Comparison of ENCODE assay signal across 9 mouse cellular contexts in the genomic region with DNA sequence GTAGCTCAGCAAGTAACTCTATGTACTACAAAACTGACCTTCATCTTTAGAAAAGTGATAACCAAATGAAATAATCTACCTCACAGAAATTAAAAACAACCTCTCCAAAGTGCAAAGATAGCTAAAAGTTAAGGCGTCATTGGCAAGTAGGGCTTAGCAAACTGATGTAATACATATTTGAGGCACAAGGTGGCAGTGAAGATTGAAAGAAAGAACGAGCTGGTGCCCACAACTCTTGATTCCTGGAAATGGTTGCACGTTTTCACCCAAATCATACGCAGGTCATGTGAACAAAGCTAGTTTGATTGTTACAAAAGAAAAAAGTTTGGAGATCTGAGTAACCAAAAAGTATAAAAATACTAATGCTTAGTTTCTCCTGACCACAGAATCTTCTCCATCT.
DNase-seq lines count a peak whose midpoint lies in the region; ATAC-seq and TF ChIP-seq lines count a peak whose summit lies in the region.
"Had no signal": no experiment of that assay in that cellular context is flagged by ENCODE, and none has a peak within 500 bp of the region (broad histone marks: within the 10 kb centered on the region; RNA-seq: fewer than 3 reads in every experiment).

No protein-coding gene starts in this region.

- 0 out of 2 replicates have a peak, but pooled peaks have one; percentile 42 for ATAC-seq in forebrain, embryonic 15.5 days (replicated peaks)
- no peak for ATAC-seq in forebrain, embryonic 12.5 days (ENCODE audit: low FRiP score)
- ATAC-seq in midbrain, embryonic 11.5 days (ENCODE audit: low FRiP score) = no peak
- ATAC-seq in midbrain, embryonic 13.5 days = no peak
- peak; percentile 78 for ATAC-seq in erythroid progenitor cell, adult 5-6 weeks (replicated peaks; ENCODE audit: low FRiP score, poor library complexity, severe bottlenecking)
- no peak; the same call in 1 of the 2 replicates for ATAC-seq in lung, postnatal 0 days

- H3K4me2 ChIP-seq in forebrain, embryonic 15.5 days (replicated peaks) = no peak overlapping the region
- no peak overlapping the region for H3K4me2 ChIP-seq in forebrain, embryonic 12.5 days
- H3K4me2 ChIP-seq in midbrain, embryonic 11.5 days = no peak overlapping the region
- H3K4me2 ChIP-seq in midbrain, embryonic 13.5 days (replicated peaks) = no peak overlapping the region
- H3K4me2 ChIP-seq in lung, postnatal 0 days (replicated peaks; ENCODE audit: low read depth, low read length) = no peak overlapping the region
- H3K4me2 ChIP-seq: neural tube, embryonic 13.5 days had no signal

- no peak overlapping the region for H3K9ac ChIP-seq in forebrain, embryonic 15.5 days (replicated peaks)
- no peak overlapping the region for H3K9ac ChIP-seq in forebrain, embryonic 12.5 days
- no peak overlapping the region for H3K9ac ChIP-seq in midbrain, embryonic 11.5 days (ENCODE audit: low read length)
- H3K9ac ChIP-seq in midbrain, embryonic 13.5 days (replicated peaks) = no peak overlapping the region
- no peak overlapping the region for H3K9ac ChIP-seq in lung, postnatal 0 days (replicated peaks; ENCODE audit: low read depth)
- H3K9ac ChIP-seq: neural tube, embryonic 13.5 days had no signal

- H3K4me1 ChIP-seq in forebrain, embryonic 15.5 days = peaks cover 17% of the 10 kb centered on the region
- H3K4me1 ChIP-seq in forebrain, embryonic 12.5 days = peaks cover 10% of the 10 kb centered on the region
- H3K4me1 ChIP-seq in midbrain, embryonic 11.5 days (ENCODE audit: control insufficient read depth, insufficient read depth, low read length) = peaks cover 6% of the 10 kb centered on the region
- peaks cover 26% of the 10 kb centered on the region for H3K4me1 ChIP-seq in midbrain, embryonic 13.5 days (replicated peaks)
- H3K4me1 ChIP-seq in lung, postnatal 0 days (ENCODE audit: insufficient read depth, low read depth, low read length) = no peaks in the 10 kb centered on the region; the same call in 1 of the 2 replicates

- no peak for TF ChIP-seq EP300 in lung, postnatal 0 days (IDR thresholded peaks at IDR 0.05)

- WGBS in forebrain, embryonic 15.5 days = 14% methylated on average over 4 of the region's 4 CpGs
- WGBS in forebrain, embryonic 12.5 days = 32% methylated on average over 4 of the region's 4 CpGs
- WGBS in midbrain, embryonic 11.5 days = 30% methylated on average over 4 of the region's 4 CpGs
- 27% methylated on average over 4 of the region's 4 CpGs for WGBS in midbrain, embryonic 13.5 days
- WGBS in lung, postnatal 0 days = 10% methylated on average over 4 of the region's 4 CpGs

- H3K9me3 ChIP-seq in forebrain, embryonic 15.5 days = no peaks in the 10 kb centered on the region
- no peaks in the 10 kb centered on the region for H3K9me3 ChIP-seq in forebrain, embryonic 12.5 days
- H3K9me3 ChIP-seq in midbrain, embryonic 11.5 days (ENCODE audit: control insufficient read depth, low read length) = no peaks in the 10 kb centered on the region
- H3K9me3 ChIP-seq in midbrain, embryonic 13.5 days = no peaks in the 10 kb centered on the region
- H3K9me3 ChIP-seq in lung, postnatal 0 days (ENCODE audit: low read length) = no peaks in the 10 kb centered on the region
- H3K9me3 ChIP-seq: neural tube, embryonic 13.5 days had no signal

- no peak overlapping the region for H3K4me3 ChIP-seq in forebrain, embryonic 15.5 days
- H3K4me3 ChIP-seq in forebrain, embryonic 12.5 days (replicated peaks) = no peak overlapping the region
- no peak overlapping the region for H3K4me3 ChIP-seq in midbrain, embryonic 11.5 days (ENCODE audit: low read depth, low read length)
- H3K4me3 ChIP-seq in midbrain, embryonic 13.5 days (replicated peaks) = no peak overlapping the region
- no peak overlapping the region for H3K4me3 ChIP-seq in lung, postnatal 0 days (ENCODE audit: low read depth, low read length)
- H3K4me3 ChIP-seq: neural tube, embryonic 13.5 days had no signal

- H3K36me3 ChIP-seq in forebrain, embryonic 15.5 days = peaks cover 24% of the 10 kb centered on the region
- peaks cover 11% of the 10 kb centered on the region for H3K36me3 ChIP-seq in forebrain, embryonic 12.5 days (replicated peaks)
- no peaks in the 10 kb centered on the region; the same call in 1 of the 2 replicates for H3K36me3 ChIP-seq in midbrain, embryonic 11.5 days (ENCODE audit: control insufficient read depth, insufficient read depth, low read length)
- peaks cover 25% of the 10 kb centered on the region for H3K36me3 ChIP-seq in midbrain, embryonic 13.5 days
- no peaks in the 10 kb centered on the region for H3K36me3 ChIP-seq in lung, postnatal 0 days (ENCODE audit: insufficient read depth, low read length)

- peak; percentile 80 for TF ChIP-seq CTCF in lung, postnatal 0 days (IDR thresholded peaks at IDR 0.05)

- H3K27ac ChIP-seq in forebrain, embryonic 15.5 days (replicated peaks) = no peak overlapping the region
- no peak overlapping the region for H3K27ac ChIP-seq in forebrain, embryonic 12.5 days
- no peak overlapping the region for H3K27ac ChIP-seq in midbrain, embryonic 11.5 days (ENCODE audit: low read depth, low read length)
- H3K27ac ChIP-seq in midbrain, embryonic 13.5 days = no peak overlapping the region
- H3K27ac ChIP-seq in lung, postnatal 0 days (ENCODE audit: low read length) = no peak overlapping the region
- H3K27ac ChIP-seq: neural tube, embryonic 13.5 days had no signal

- DNase-seq in midbrain, embryonic 11.5 days (ENCODE audit: low spot score, missing footprints) = peak; percentile 93
- DNase-seq in adrenal gland, postnatal 14 days = peak; percentile 70
- DNase-seq in lung, postnatal 0 days (ENCODE audit: low spot score) = peak; percentile 77
- peak; percentile 30 for DNase-seq in yolk sac, embryonic 10.5 days (ENCODE audit: low spot score)

- no peaks in the 10 kb centered on the region for H3K27me3 ChIP-seq in forebrain, embryonic 15.5 days
- H3K27me3 ChIP-seq in forebrain, embryonic 12.5 days = no peaks in the 10 kb centered on the region
- no peaks in the 10 kb centered on the region for H3K27me3 ChIP-seq in midbrain, embryonic 11.5 days (ENCODE audit: control insufficient read depth, insufficient read depth, low read length)
- no peaks in the 10 kb centered on the region for H3K27me3 ChIP-seq in midbrain, embryonic 13.5 days
- no peaks in the 10 kb centered on the region for H3K27me3 ChIP-seq in lung, postnatal 0 days (replicated peaks; ENCODE audit: insufficient read depth, low read length)
- H3K27me3 ChIP-seq: neural tube, embryonic 13.5 days had no signal

Comparison
In these comparisons a context has a peak if more than half of its experiments do, and no peak if none do; other contexts are left out.
1. ATAC-seq: peak in forebrain, embryonic 15.5 days (single experiment) and erythroid progenitor cell, adult 5-6 weeks (single experiment); none in forebrain, embryonic 12.5 days (single experiment), midbrain, embryonic 11.5 days (single experiment), midbrain, embryonic 13.5 days (single experiment) and lung, postnatal 0 days (single experiment).
2. DNase-seq: peak in every context shown above with its lines; median percentile 93 in midbrain, embryonic 11.5 days; 77 in lung, postnatal 0 days; 70 in adrenal gland, postnatal 14 days; 30 in yolk sac, embryonic 10.5 days.